Mouse (Mus musculus): ENCODE measurements around the gene Rab3gap2. TPM values are rescaled to one million over a fixed set of nuclear protein-coding genes. Genes with fewer than 3 reads are reported as not detected.

The Rab3gap2 gene
- polyA plus RNA-seq, 1 experiment from 2014 or later = 26.8 TPM

- no peaks in the 10 kb centered on the region for H3K9me3 ChIP-seq (ENCODE audit: control insufficient read depth, low read length)
- H3K27ac ChIP-seq = no peak overlapping the region
- no peak for ATAC-seq (ENCODE audit: low FRiP score)
- H3K4me3 ChIP-seq (replicated peaks; ENCODE audit: low read length) = no peak overlapping the region
- no peak for DNase-seq (ENCODE audit: low spot score)
- WGBS = 93% methylated on average over 5 of the region's 5 CpGs
- peaks cover 17% of the 10 kb centered on the region for H3K4me1 ChIP-seq (replicated peaks; ENCODE audit: control insufficient read depth, insufficient read depth, low read length)
- H3K36me3 ChIP-seq (replicated peaks; ENCODE audit: control insufficient read depth, insufficient read depth) = peaks cover 7% of the 10 kb centered on the region; the same call in 1 of the 2 replicates
- H3K9ac ChIP-seq = no peak overlapping the region
- no peak overlapping the region for H3K4me2 ChIP-seq (replicated peaks)
- H3K27me3 ChIP-seq (ENCODE audit: control insufficient read depth, insufficient read depth, low read length) = no peaks in the 10 kb centered on the region
Observed at GRCm38 (mm10) chr1:185333651-185334050, 129.7 kb downstream of the Rab3gap2 start.

GRCm38 (mm10) chr1:185334136-185334535 is 130.2 kb downstream of the Rab3gap2 start:
- DNase-seq (ENCODE audit: low spot score) (no peak), ATAC-seq (ENCODE audit: low FRiP score) (no peak)
- Histone ChIP-seq H3K36me3 (replicated peaks; ENCODE audit: control insufficient read depth, insufficient read depth) (peaks cover 10% of the 10 kb centered on the region; the same call in 1 of the 2 replicates), H3K4me1 (replicated peaks; ENCODE audit: control insufficient read depth, insufficient read depth, low read length) (peaks cover 17% of the 10 kb centered on the region), H3K4me2 (replicated peaks) (no peak overlapping the region), H3K9ac (no peak overlapping the region), H3K9me3 (ENCODE audit: control insufficient read depth, low read length) (no peaks in the 10 kb centered on the region), H3K27ac (no peak overlapping the region), H3K27me3 (ENCODE audit: control insufficient read depth, insufficient read depth, low read length) (no peaks in the 10 kb centered on the region), H3K4me3 (replicated peaks; ENCODE audit: low read length) (no peak overlapping the region)
- 93% methylated on average over 4 of the region's 4 CpGs for WGBS

- no peaks in the 10 kb centered on the region for H3K27me3 ChIP-seq (ENCODE audit: control insufficient read depth, insufficient read depth, low read length)
- no peak for ATAC-seq (ENCODE audit: low FRiP score)
- peaks cover 20% of the 10 kb centered on the region for H3K36me3 ChIP-seq (replicated peaks; ENCODE audit: control insufficient read depth, insufficient read depth)
- 77% methylated on average over 6 of the region's 6 CpGs for WGBS
- no peak overlapping the region for H3K9ac ChIP-seq
- no peak overlapping the region for H3K4me2 ChIP-seq (replicated peaks)
- peaks cover 17% of the 10 kb centered on the region for H3K4me1 ChIP-seq (replicated peaks; ENCODE audit: control insufficient read depth, insufficient read depth, low read length)
- no peak overlapping the region for H3K4me3 ChIP-seq (replicated peaks; ENCODE audit: low read length)
- H3K9me3 ChIP-seq (ENCODE audit: control insufficient read depth, low read length) = no peaks in the 10 kb centered on the region
- no peak for DNase-seq (ENCODE audit: low spot score)
- no peak overlapping the region for H3K27ac ChIP-seq
Observed at GRCm38 (mm10) chr1:185335231-185335765, 131.4 kb downstream of the Rab3gap2 start.

MicroRNAs within 50 kb of the gene (microRNA counts, 519-probe panel; counts per million panel counts)
- microRNA mmu-miR-194 (3,473 counts per million, percentile 21 among the panel's probes with 10 or more counts), microRNA mmu-miR-664 (not detected)

Small RNA genes within 50 kb of the gene (microRNA-seq; reads per million reads assigned to microRNA genes)
- gene Mir194-1 (1.5 reads per million), gene Mir215 (0.97 reads per million), gene Mir664 (18.4 reads per million, percentile 35 among the genes with 10 or more reads in this experiment)

Other genes starting within 250 kb of the Rab3gap2 start
- gene Mark1, start 204.5 kb upstream of the Rab3gap2 start, polyA plus RNA-seq (2014; fragmentation: Nextera tagmentation; extraction: Ambion mirVana) = 12.5 and 12.9 TPM in 2 replicates
- 18.4 and 21.4 TPM in 2 replicates for gene Iars2, start 125.3 kb downstream of the Rab3gap2 start, polyA plus RNA-seq (2014; fragmentation: Nextera tagmentation; extraction: Ambion mirVana)
- gene Bpnt1, start 128.0 kb downstream of the Rab3gap2 start, polyA plus RNA-seq (2014; fragmentation: Nextera tagmentation; extraction: Ambion mirVana) = 38.1 and 46.1 TPM in 2 replicates
- 142 and 143 TPM in 2 replicates for gene Eprs, start 158.9 kb downstream of the Rab3gap2 start, polyA plus RNA-seq (2014; fragmentation: Nextera tagmentation; extraction: Ambion mirVana)

Measured in hindbrain, embryonic 14.5 days (tissue).